Mouse (Mus musculus) hindbrain, embryonic 14.5 days (tissue): ENCODE data around the gene Morc2a. TPM values are rescaled to one million over a fixed set of nuclear protein-coding genes. Genes with fewer than 3 reads are reported as not detected.

ENCODE experiments used
- ATAC-seq: fragments of 200-750 bp; cut with Nextera tagmentation; 2 replicates; pipeline ENCODE4 v1.8.0; 2017; ENCODE audit warnings: moderate number of reproducible peaks, mild to moderate bottlenecking, moderate TSS enrichment, moderate library complexity; ENCODE audit not compliant: low FRiP score
- DNase-seq: peaks from one replicate; pipeline ENCODE4 v3.0.0-alpha.2; 2015; ENCODE audit warnings: low spot score
- H3K27ac ChIP-seq: fragments of 300-500 bp; sonication (generic); 2 replicates; pipeline ENCODE4 v1.5.1; 2014; ENCODE audit warnings: mild to moderate bottlenecking, moderate library complexity
- H3K27me3 ChIP-seq: fragments of 300-500 bp; sonication (generic); 2 replicates; pipeline ENCODE4 v1.6.1; 2014; ENCODE audit warnings: mild to moderate bottlenecking, low read length, mixed read lengths; ENCODE audit not compliant: control insufficient read depth, insufficient read depth
- H3K36me3 ChIP-seq: fragments of 300-500 bp; sonication (generic); replicated peaks from 2 replicates; pipeline ENCODE4 v1.6.1; 2014; ENCODE audit not compliant: control insufficient read depth, insufficient read depth
- H3K4me1 ChIP-seq: fragments of 300-500 bp; sonication (generic); replicated peaks from 2 replicates; pipeline ENCODE4 v1.6.1; 2014; ENCODE audit warnings: antibody characterized with exemption, low read length, mixed read lengths; ENCODE audit not compliant: control insufficient read depth, insufficient read depth
- H3K4me2 ChIP-seq: fragments of 300-500 bp; sonication (generic); replicated peaks from 2 replicates; pipeline ENCODE4 v1.6.1; 2014; ENCODE audit warnings: mild to moderate bottlenecking, moderate library complexity
- H3K4me3 ChIP-seq: fragments of 300-500 bp; sonication (generic); replicated peaks from 2 replicates; pipeline ENCODE4 v1.5.1; 2014; ENCODE audit warnings: mild to moderate bottlenecking, low read length
- H3K9ac ChIP-seq: fragments of 300-500 bp; sonication (generic); 2 replicates; pipeline ENCODE4 v1.6.1; 2014
- H3K9me3 ChIP-seq: fragments of 300-500 bp; sonication (generic); 2 replicates; pipeline ENCODE4 v1.6.1; 2016; ENCODE audit warnings: low read length; ENCODE audit not compliant: control insufficient read depth
- WGBS: fragments of 180-500 bp; shearing (Covaris S2); extraction: QIAGEN DNeasy Blood & Tissue Kit; methylation state at CpG from one replicate; pipeline ENCODE4 v1.1.7; 2014; 5-methylcytosine and 5-hydroxymethylcytosine counted together
- polyA plus RNA-seq: library from polyadenylated mRNA; unstranded; fragments of >200 nt; fragmentation: Nextera tagmentation; extraction: Ambion mirVana; gene quantifications from 2 replicates; pipeline ENCODE4 v1.2.1, GENCODE M21; 2014

Morc2a gene
- polyA plus RNA-seq, 1 experiment from 2014 or later, result 28.7 TPM

GRCm38 (mm10) chr11:3696086-3696616 lies 47.2 kb downstream of the Morc2a start:
- Histone ChIP-seq H3K4me3 (no peak overlapping the region), H3K27me3 (no peaks in the 10 kb centered on the region), H3K36me3 (peaks cover 20% of the 10 kb centered on the region), H3K4me2 (no peak overlapping the region), H3K27ac (no peak overlapping the region), H3K9ac (no peak overlapping the region), H3K9me3 (no peaks in the 10 kb centered on the region), H3K4me1 (no peaks in the 10 kb centered on the region)
- ATAC-seq, result no peak
- no peak for DNase-seq
- 84% methylated on average over 5 of the region's 5 CpGs for WGBS

- H3K9ac ChIP-seq, result no peak overlapping the region
- DNase-seq (no peak), ATAC-seq (no peak)
- no peak overlapping the region for H3K4me2 ChIP-seq
- 84% methylated on average over 3 of the region's 3 CpGs for WGBS
- H3K36me3 ChIP-seq, result peaks cover 20% of the 10 kb centered on the region
- H3K27ac ChIP-seq, result no peak overlapping the region
- H3K4me3 ChIP-seq, result no peak overlapping the region
- no peaks in the 10 kb centered on the region for H3K27me3 ChIP-seq
- H3K4me1 ChIP-seq, result no peaks in the 10 kb centered on the region
- H3K9me3 ChIP-seq, result no peaks in the 10 kb centered on the region
Observed at GRCm38 (mm10) chr11:3697441-3697840, 48.5 kb downstream of the Morc2a start.

- 86% methylated on average over 7 of the region's 7 CpGs for WGBS
- no peak for DNase-seq
- Histone ChIP-seq H3K36me3 (0 out of 2 replicates have a peak, but pooled peaks cover 4% of the 10 kb centered on the region), H3K9me3 (no peaks in the 10 kb centered on the region), H3K4me1 (no peaks in the 10 kb centered on the region), H3K4me2 (no peak overlapping the region), H3K27me3 (no peaks in the 10 kb centered on the region), H3K9ac (no peak overlapping the region), H3K27ac (no peak overlapping the region), H3K4me3 (no peak overlapping the region)
- no peak for ATAC-seq
Observed at GRCm38 (mm10) chr11:3703089-3703992, 54.4 kb downstream of the Morc2a start.

- Histone ChIP-seq H3K4me1 (no peaks in the 10 kb centered on the region), H3K27me3 (no peaks in the 10 kb centered on the region), H3K4me3 (no peak overlapping the region), H3K36me3 (peaks cover 4% of the 10 kb centered on the region; the same call in 1 of the 2 replicates), H3K9me3 (no peaks in the 10 kb centered on the region), H3K4me2 (no peak overlapping the region), H3K9ac (no peak overlapping the region), H3K27ac (no peak overlapping the region)
- DNase-seq, result no peak
- no peak for ATAC-seq
- 87% methylated on average over 8 of the region's 8 CpGs for WGBS
Observed at GRCm38 (mm10) chr11:3704404-3704803, 55.4 kb downstream of the Morc2a start.

DNA sequence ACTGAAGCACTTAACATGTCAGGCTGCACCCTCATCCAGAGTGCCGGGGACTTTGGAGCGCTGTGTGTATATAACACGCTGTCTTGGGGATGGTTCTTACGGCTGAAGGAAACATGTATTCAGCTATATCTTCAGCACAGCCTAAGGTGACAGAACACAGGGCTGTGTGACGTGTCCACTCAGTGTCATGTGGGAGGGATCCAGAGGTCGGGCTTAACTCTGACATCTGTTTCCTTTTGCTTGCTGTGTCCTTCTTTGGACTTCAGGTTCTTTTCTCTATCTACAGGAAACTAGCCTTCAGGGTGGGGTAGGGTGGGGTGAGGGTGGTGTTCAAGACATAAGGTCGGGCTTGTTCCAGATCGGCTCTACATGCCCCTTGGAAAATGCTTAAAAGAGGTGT lies 58.1 kb downstream of the Morc2a start:
- no peak overlapping the region for H3K4me3 ChIP-seq
- H3K4me1 ChIP-seq, result no peaks in the 10 kb centered on the region
- H3K9ac ChIP-seq, result no peak overlapping the region
- no peaks in the 10 kb centered on the region for H3K27me3 ChIP-seq
- WGBS, result 89% methylated on average over 8 of the region's 8 CpGs
- no peak overlapping the region for H3K27ac ChIP-seq
- H3K9me3 ChIP-seq, result no peaks in the 10 kb centered on the region
- ATAC-seq, result no peak
- no peak overlapping the region for H3K4me2 ChIP-seq
- DNase-seq, result no peak
- peaks cover 3% of the 10 kb centered on the region; the same call in 1 of the 2 replicates for H3K36me3 ChIP-seq

- Histone ChIP-seq H3K27ac (no peak overlapping the region), H3K36me3 (peaks cover 3% of the 10 kb centered on the region; the same call in 1 of the 2 replicates), H3K27me3 (no peaks in the 10 kb centered on the region), H3K9me3 (no peaks in the 10 kb centered on the region), H3K4me3 (no peak overlapping the region), H3K4me2 (no peak overlapping the region), H3K4me1 (no peaks in the 10 kb centered on the region), H3K9ac (no peak overlapping the region)
- ATAC-seq (no peak), DNase-seq (no peak)
- 65% methylated on average over 14 of the region's 14 CpGs for WGBS
Observed at GRCm38 (mm10) chr11:3710203-3710602, 61.2 kb downstream of the Morc2a start.

GRCm38 (mm10) chr11:3714486-3714885 lies 65.5 kb downstream of the Morc2a start:
- H3K4me3 ChIP-seq, result no peak overlapping the region
- H3K4me1 ChIP-seq, result no peaks in the 10 kb centered on the region
- H3K9me3 ChIP-seq, result no peaks in the 10 kb centered on the region
- no peak overlapping the region for H3K9ac ChIP-seq
- no peaks in the 10 kb centered on the region for H3K27me3 ChIP-seq
- no peak overlapping the region for H3K4me2 ChIP-seq
- DNase-seq, result peak; percentile 69
- 43% methylated on average over 15 of the region's 15 CpGs for WGBS
- no peak overlapping the region for H3K27ac ChIP-seq
- H3K36me3 ChIP-seq, result peaks cover 3% of the 10 kb centered on the region; the same call in 1 of the 2 replicates
- ATAC-seq, result peak; percentile 39; the same call in 1 of the 2 replicates

- Histone ChIP-seq H3K4me3 (no peak overlapping the region), H3K9me3 (no peaks in the 10 kb centered on the region), H3K27ac (no peak overlapping the region), H3K36me3 (0 out of 2 replicates have a peak, but pooled peaks cover 3% of the 10 kb centered on the region), H3K27me3 (no peaks in the 10 kb centered on the region), H3K4me2 (no peak overlapping the region), H3K9ac (no peak overlapping the region), H3K4me1 (no peaks in the 10 kb centered on the region)
- ATAC-seq (no peak), DNase-seq (no peak)
- 73% methylated on average over 6 of the region's 6 CpGs for WGBS
Observed at GRCm38 (mm10) chr11:3716662-3717061, 67.7 kb downstream of the Morc2a start.

DNA sequence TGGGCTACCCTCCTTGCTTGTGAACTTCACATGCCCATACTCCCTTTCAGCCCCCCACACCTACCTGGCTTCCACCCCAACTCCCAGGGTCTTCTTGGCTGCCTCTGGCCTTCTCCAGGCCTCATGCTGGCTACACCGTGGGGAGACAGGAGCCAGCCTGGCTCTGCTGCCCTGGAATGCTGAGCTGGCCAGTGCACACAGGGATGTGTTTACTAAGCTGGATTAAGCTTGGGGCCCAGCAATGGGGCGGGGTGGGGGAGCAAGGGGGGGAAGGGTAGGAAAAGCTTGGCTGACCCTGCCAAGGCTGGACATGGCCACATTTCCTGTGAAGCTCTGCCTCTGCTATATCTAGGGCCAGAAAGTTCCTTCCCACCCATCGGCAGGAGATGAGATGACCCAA lies 73.0 kb downstream of the Morc2a start:
- no peak overlapping the region for H3K9ac ChIP-seq
- H3K4me2 ChIP-seq, result no peak overlapping the region
- H3K36me3 ChIP-seq, result no peaks in the 10 kb centered on the region
- WGBS, result 64% methylated on average over 3 of the region's 3 CpGs
- no peak for DNase-seq
- H3K9me3 ChIP-seq, result no peaks in the 10 kb centered on the region
- ATAC-seq, result no peak
- no peak overlapping the region for H3K4me3 ChIP-seq
- H3K27ac ChIP-seq, result no peak overlapping the region
- H3K4me1 ChIP-seq, result peaks cover 11% of the 10 kb centered on the region; the same call in 1 of the 2 replicates
- H3K27me3 ChIP-seq, result no peaks in the 10 kb centered on the region
